Mouse (Mus musculus): ENCODE measurements around the gene Bicc1. TPM values are rescaled to one million over a fixed set of nuclear protein-coding genes. Genes with fewer than 3 reads are reported as not detected.
"Not testable (repeated sequence)": the region's sequence is repeated elsewhere in the genome, so short reads cannot be mapped to it uniquely, and the experiment has no call there.

Gene Bicc1
- polyA plus RNA-seq, 1 experiment, result 1.6 TPM

DNA sequence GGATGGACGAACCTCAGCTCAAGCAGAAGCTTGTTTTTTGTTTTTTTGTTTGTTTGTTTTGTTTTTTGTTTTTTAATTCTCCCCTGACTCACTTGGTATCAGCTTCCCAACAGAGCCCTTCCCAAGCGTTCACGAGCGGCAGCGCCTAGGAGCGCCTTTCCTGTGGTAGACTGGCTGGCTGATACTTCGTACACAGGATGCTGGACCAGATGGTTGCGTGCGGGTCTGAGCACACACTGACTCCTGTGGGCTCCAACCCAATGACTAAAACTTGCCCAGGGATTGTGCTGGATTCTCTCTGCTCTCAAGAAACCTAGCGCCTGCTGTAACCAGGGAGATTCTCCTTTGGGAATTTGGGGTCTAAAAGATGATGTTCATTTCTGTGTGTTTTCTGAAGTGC, 211.2 kb downstream of the Bicc1 start:
- H3K36me3 ChIP-seq (ENCODE audit: control insufficient read depth, insufficient read depth, low read length, poor library complexity, severe bottlenecking), result no peaks in the 10 kb centered on the region
- no peaks in the 10 kb centered on the region for H3K27me3 ChIP-seq (ENCODE audit: control insufficient read depth, insufficient read depth, low read length, poor library complexity, severe bottlenecking)
- no peak for TF ChIP-seq EP300 (IDR thresholded peaks at IDR 0.05; ENCODE audit: insufficient read depth, low read depth, low read length)
- no peak for TF ChIP-seq POLR2A (IDR thresholded peaks at IDR 0.05; ENCODE audit: insufficient read depth, low read length)
- no peak for TF ChIP-seq CTCF (IDR thresholded peaks at IDR 0.05; ENCODE audit: low read depth, low read length)
- no peak overlapping the region for H3K27ac ChIP-seq (ENCODE audit: insufficient read depth, low read length)
- no peaks in the 10 kb centered on the region for H3K9me3 ChIP-seq (replicated peaks; ENCODE audit: control insufficient read depth, insufficient read depth, low read length, poor library complexity, severe bottlenecking)
- H3K9ac ChIP-seq (ENCODE audit: low read depth, poor library complexity, severe bottlenecking), result no peak overlapping the region
- no peaks in the 10 kb centered on the region for H3K4me1 ChIP-seq (ENCODE audit: control insufficient read depth, insufficient read depth, low read length)
- no peak overlapping the region for H3K4me3 ChIP-seq (ENCODE audit: low read depth, low read length)

DNA sequence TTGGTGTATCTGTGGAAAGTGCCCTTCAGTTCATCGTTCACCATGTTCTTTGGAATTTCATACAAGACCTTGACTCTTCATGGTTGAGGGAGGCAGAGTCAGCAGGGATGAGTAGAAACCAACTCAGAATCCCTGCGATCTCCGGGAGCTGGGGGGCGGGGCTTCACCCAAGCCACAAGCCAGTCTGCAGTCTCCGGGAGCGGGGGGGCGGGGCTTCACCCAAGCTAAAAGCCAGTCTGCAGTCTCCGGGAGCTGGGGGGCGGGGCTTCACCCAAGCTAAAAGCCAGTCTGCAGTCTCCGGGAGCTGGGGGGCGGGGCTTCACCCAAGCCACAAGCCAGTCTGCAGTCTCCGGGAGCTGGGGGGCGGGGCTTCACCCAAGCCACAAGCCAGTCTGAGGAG, 213.4 kb downstream of the Bicc1 start:
- H3K9ac ChIP-seq (ENCODE audit: low read depth, poor library complexity, severe bottlenecking); H3K27ac ChIP-seq (ENCODE audit: insufficient read depth, low read length); H3K27me3 ChIP-seq (ENCODE audit: control insufficient read depth, insufficient read depth, low read length, poor library complexity, severe bottlenecking); H3K4me3 ChIP-seq (ENCODE audit: low read depth, low read length); H3K9me3 ChIP-seq (replicated peaks; ENCODE audit: control insufficient read depth, insufficient read depth, low read length, poor library complexity, severe bottlenecking); H3K36me3 ChIP-seq (ENCODE audit: control insufficient read depth, insufficient read depth, low read length, poor library complexity, severe bottlenecking); H3K4me1 ChIP-seq (ENCODE audit: control insufficient read depth, insufficient read depth, low read length): not testable (repeated sequence)

DNA sequence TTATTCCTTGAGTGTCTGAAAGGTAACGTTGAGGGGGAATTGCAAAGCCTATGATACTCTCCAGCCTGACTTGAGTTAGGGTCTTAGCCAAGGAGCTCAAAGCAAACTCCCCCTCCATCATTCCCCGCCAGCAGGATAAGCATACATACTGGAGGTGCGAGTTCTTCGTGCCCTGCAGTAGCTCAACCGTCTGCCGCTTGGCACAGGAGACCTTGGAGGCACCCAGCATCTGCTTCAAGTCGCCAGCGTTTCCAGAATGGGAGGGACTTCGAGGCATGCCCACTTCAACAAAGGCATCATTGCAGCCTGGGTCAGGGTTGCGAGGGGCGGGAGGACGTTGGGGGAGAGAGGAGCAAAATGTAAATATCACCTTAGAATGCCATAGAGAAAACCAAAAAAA, 214.4 kb downstream of the Bicc1 start:
- Histone ChIP-seq H3K4me1 (ENCODE audit: control insufficient read depth, insufficient read depth, low read length) (no peaks in the 10 kb centered on the region), H3K36me3 (ENCODE audit: control insufficient read depth, insufficient read depth, low read length, poor library complexity, severe bottlenecking) (no peaks in the 10 kb centered on the region), H3K9ac (ENCODE audit: low read depth, poor library complexity, severe bottlenecking) (no peak overlapping the region), H3K27ac (ENCODE audit: insufficient read depth, low read length) (no peak overlapping the region), H3K27me3 (ENCODE audit: control insufficient read depth, insufficient read depth, low read length, poor library complexity, severe bottlenecking) (no peaks in the 10 kb centered on the region), H3K4me3 (ENCODE audit: low read depth, low read length) (no peak overlapping the region), H3K9me3 (replicated peaks; ENCODE audit: control insufficient read depth, insufficient read depth, low read length, poor library complexity, severe bottlenecking) (no peaks in the 10 kb centered on the region)
- TF ChIP-seq POLR2A (IDR thresholded peaks at IDR 0.05; ENCODE audit: insufficient read depth, low read length) (no peak), CTCF (IDR thresholded peaks at IDR 0.05; ENCODE audit: low read depth, low read length) (no peak), EP300 (IDR thresholded peaks at IDR 0.05; ENCODE audit: insufficient read depth, low read depth, low read length) (no peak)

DNA sequence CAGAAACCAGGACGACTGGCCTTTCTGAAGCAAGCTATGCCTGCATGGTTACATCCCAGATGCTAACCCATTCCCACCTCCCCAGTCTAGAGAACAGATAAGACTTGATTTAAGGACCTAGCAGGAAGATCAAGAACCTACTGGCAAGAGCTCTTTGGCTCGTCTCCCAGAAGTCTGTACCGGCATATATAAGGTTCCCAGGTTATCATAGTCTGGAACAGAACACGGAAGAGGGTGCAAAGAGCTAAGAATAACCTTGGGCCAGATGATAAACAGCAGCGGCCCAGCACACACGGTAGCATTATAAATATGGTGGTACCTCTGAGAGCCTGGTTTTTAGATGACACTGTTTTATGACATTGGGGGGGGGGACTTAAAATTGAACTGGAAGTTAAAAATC, 217.9 kb downstream of the Bicc1 start:
- Histone ChIP-seq H3K4me1 (ENCODE audit: control insufficient read depth, insufficient read depth, low read length) (no peaks in the 10 kb centered on the region), H3K27ac (ENCODE audit: insufficient read depth, low read length) (no peak overlapping the region), H3K27me3 (ENCODE audit: control insufficient read depth, insufficient read depth, low read length, poor library complexity, severe bottlenecking) (no peaks in the 10 kb centered on the region), H3K9ac (ENCODE audit: low read depth, poor library complexity, severe bottlenecking) (no peak overlapping the region), H3K36me3 (ENCODE audit: control insufficient read depth, insufficient read depth, low read length, poor library complexity, severe bottlenecking) (no peaks in the 10 kb centered on the region), H3K9me3 (replicated peaks; ENCODE audit: control insufficient read depth, insufficient read depth, low read length, poor library complexity, severe bottlenecking) (no peaks in the 10 kb centered on the region), H3K4me3 (ENCODE audit: low read depth, low read length) (no peak overlapping the region)
- TF ChIP-seq EP300 (IDR thresholded peaks at IDR 0.05; ENCODE audit: insufficient read depth, low read depth, low read length) (no peak), POLR2A (IDR thresholded peaks at IDR 0.05; ENCODE audit: insufficient read depth, low read length) (no peak), CTCF (IDR thresholded peaks at IDR 0.05; ENCODE audit: low read depth, low read length) (no peak)

DNA sequence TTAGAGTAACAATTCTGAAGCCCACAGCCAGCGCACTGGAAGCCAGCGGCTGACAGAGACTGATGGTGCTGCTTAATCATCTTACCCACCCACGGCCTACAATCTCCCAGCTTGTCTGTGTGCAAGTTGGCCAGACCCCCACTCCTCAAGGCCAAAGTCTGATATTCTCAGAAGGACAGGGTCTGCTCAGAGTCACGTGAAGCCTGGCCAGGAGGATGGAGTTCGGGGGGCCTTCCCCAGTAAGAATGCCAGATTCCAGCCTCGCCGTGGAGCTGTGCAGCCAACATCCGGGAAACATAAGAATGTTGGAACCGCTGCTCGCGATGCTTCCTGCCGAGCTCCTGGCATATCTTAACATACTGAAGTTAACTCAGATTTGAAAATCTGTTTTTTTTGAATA, 219.7 kb downstream of the Bicc1 start:
- Histone ChIP-seq H3K9me3 (replicated peaks; ENCODE audit: control insufficient read depth, insufficient read depth, low read length, poor library complexity, severe bottlenecking) (no peaks in the 10 kb centered on the region), H3K4me1 (ENCODE audit: control insufficient read depth, insufficient read depth, low read length) (no peaks in the 10 kb centered on the region), H3K36me3 (ENCODE audit: control insufficient read depth, insufficient read depth, low read length, poor library complexity, severe bottlenecking) (no peaks in the 10 kb centered on the region), H3K4me3 (ENCODE audit: low read depth, low read length) (no peak overlapping the region), H3K27me3 (ENCODE audit: control insufficient read depth, insufficient read depth, low read length, poor library complexity, severe bottlenecking) (no peaks in the 10 kb centered on the region), H3K27ac (ENCODE audit: insufficient read depth, low read length) (no peak overlapping the region), H3K9ac (ENCODE audit: low read depth, poor library complexity, severe bottlenecking) (no peak overlapping the region)
- TF ChIP-seq EP300 (IDR thresholded peaks at IDR 0.05; ENCODE audit: insufficient read depth, low read depth, low read length) (no peak), POLR2A (IDR thresholded peaks at IDR 0.05; ENCODE audit: insufficient read depth, low read length) (no peak), CTCF (IDR thresholded peaks at IDR 0.05; ENCODE audit: low read depth, low read length) (no peak)

DNA sequence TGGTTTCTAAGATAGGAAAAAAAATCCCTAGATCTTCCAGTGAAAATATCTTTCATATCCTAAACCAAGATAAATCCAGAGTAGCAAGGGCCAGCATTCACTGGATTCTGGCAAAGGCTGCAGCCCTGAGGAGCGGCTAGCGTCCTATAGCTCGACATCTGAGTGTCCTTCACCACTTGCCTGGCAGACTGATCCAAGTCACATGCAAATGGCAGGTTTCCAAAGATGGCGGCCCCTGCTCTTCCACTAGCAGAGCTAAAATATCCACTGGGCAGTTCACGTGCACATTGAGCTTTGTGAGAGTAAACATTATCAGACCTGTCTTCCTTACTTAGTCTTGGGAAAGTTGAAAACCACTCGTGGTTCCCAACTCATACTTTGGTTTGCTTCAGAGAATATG, 222.1 kb downstream of the Bicc1 start:
- Histone ChIP-seq H3K27ac (ENCODE audit: insufficient read depth, low read length) (no peak overlapping the region), H3K36me3 (ENCODE audit: control insufficient read depth, insufficient read depth, low read length, poor library complexity, severe bottlenecking) (no peaks in the 10 kb centered on the region), H3K9ac (ENCODE audit: low read depth, poor library complexity, severe bottlenecking) (no peak overlapping the region), H3K27me3 (ENCODE audit: control insufficient read depth, insufficient read depth, low read length, poor library complexity, severe bottlenecking) (no peaks in the 10 kb centered on the region), H3K9me3 (replicated peaks; ENCODE audit: control insufficient read depth, insufficient read depth, low read length, poor library complexity, severe bottlenecking) (no peaks in the 10 kb centered on the region), H3K4me3 (ENCODE audit: low read depth, low read length) (no peak overlapping the region), H3K4me1 (ENCODE audit: control insufficient read depth, insufficient read depth, low read length) (no peaks in the 10 kb centered on the region)
- TF ChIP-seq EP300 (IDR thresholded peaks at IDR 0.05; ENCODE audit: insufficient read depth, low read depth, low read length) (no peak), POLR2A (IDR thresholded peaks at IDR 0.05; ENCODE audit: insufficient read depth, low read length) (no peak), CTCF (IDR thresholded peaks at IDR 0.05; ENCODE audit: low read depth, low read length) (no peak)
